Mouse (Mus musculus): ENCODE results near the gene Tssk1.

- no peak for TF ChIP-seq CTCF (IDR thresholded peaks at IDR 0.05; ENCODE audit: low read depth)
- TF ChIP-seq EP300 (IDR thresholded peaks at IDR 0.05; ENCODE audit: low read depth): no peak
Measured at GRCm38 (mm10) chr16:17931906-17932460, 38.0 kb downstream of the Tssk1 start.
